Mouse (Mus musculus): ENCODE results near the gene S100a8. TPM values are rescaled to one million over a fixed set of nuclear protein-coding genes. Genes with fewer than 3 reads are reported as not detected.
A peak's percentile ranks its signal among the peaks of the same experiment; 100 is the strongest.

S100a8 gene
- polyA plus RNA-seq, 1 experiment from 2014 or later, result 3.7 TPM

- ATAC-seq (ENCODE audit: insufficient number of reproducible peaks, low FRiP score, low TSS enrichment, low read depth) (no peak), DNase-seq (ENCODE audit: low spot score) (no peak)
- H3K27me3 ChIP-seq (ENCODE audit: control insufficient read depth, insufficient read depth, low read length), result no peaks in the 10 kb centered on the region
- H3K27ac ChIP-seq (replicated peaks; ENCODE audit: low read depth, low read length), result no peak overlapping the region
- 84% methylated on average over 2 of the region's 2 CpGs for WGBS
- H3K9me3 ChIP-seq (ENCODE audit: control insufficient read depth, low read length), result no peaks in the 10 kb centered on the region
- H3K36me3 ChIP-seq (ENCODE audit: control insufficient read depth, insufficient read depth, low read length), result no peaks in the 10 kb centered on the region
- no peak overlapping the region for H3K9ac ChIP-seq (ENCODE audit: low read length)
- no peak overlapping the region for H3K4me3 ChIP-seq (ENCODE audit: low read depth, low read length)
- H3K4me1 ChIP-seq (ENCODE audit: control insufficient read depth, insufficient read depth, low read length), result no peaks in the 10 kb centered on the region
- no peak overlapping the region for H3K4me2 ChIP-seq (ENCODE audit: low read depth, severe bottlenecking)
Observed at GRCm38 (mm10) chr3:90631984-90632383, 36.8 kb upstream of the S100a8 start.

- Histone ChIP-seq H3K36me3 (ENCODE audit: control insufficient read depth, insufficient read depth, low read length) (no peaks in the 10 kb centered on the region), H3K4me2 (ENCODE audit: low read depth, severe bottlenecking) (no peak overlapping the region), H3K4me3 (ENCODE audit: low read depth, low read length) (no peak overlapping the region), H3K9ac (ENCODE audit: low read length) (no peak overlapping the region), H3K4me1 (ENCODE audit: control insufficient read depth, insufficient read depth, low read length) (no peaks in the 10 kb centered on the region), H3K27ac (replicated peaks; ENCODE audit: low read depth, low read length) (no peak overlapping the region), H3K27me3 (ENCODE audit: control insufficient read depth, insufficient read depth, low read length) (no peaks in the 10 kb centered on the region), H3K9me3 (ENCODE audit: control insufficient read depth, low read length) (no peaks in the 10 kb centered on the region)
- WGBS, result 63% methylated on average over 1 of the region's 1 CpGs
- no peak for DNase-seq (ENCODE audit: low spot score)
- no peak for ATAC-seq (ENCODE audit: insufficient number of reproducible peaks, low FRiP score, low TSS enrichment, low read depth)
Observed at GRCm38 (mm10) chr3:90638511-90639275, 30.1 kb upstream of the S100a8 start.

GRCm38 (mm10) chr3:90639511-90640154 lies 29.1 kb upstream of the S100a8 start:
- Histone ChIP-seq H3K4me2 (ENCODE audit: low read depth, severe bottlenecking) (no peak overlapping the region), H3K9ac (ENCODE audit: low read length) (no peak overlapping the region), H3K9me3 (ENCODE audit: control insufficient read depth, low read length) (no peaks in the 10 kb centered on the region), H3K27ac (replicated peaks; ENCODE audit: low read depth, low read length) (no peak overlapping the region), H3K36me3 (ENCODE audit: control insufficient read depth, insufficient read depth, low read length) (no peaks in the 10 kb centered on the region), H3K27me3 (ENCODE audit: control insufficient read depth, insufficient read depth, low read length) (no peaks in the 10 kb centered on the region), H3K4me3 (ENCODE audit: low read depth, low read length) (no peak overlapping the region), H3K4me1 (ENCODE audit: control insufficient read depth, insufficient read depth, low read length) (no peaks in the 10 kb centered on the region)
- DNase-seq (ENCODE audit: low spot score) (peak; percentile 61), ATAC-seq (ENCODE audit: insufficient number of reproducible peaks, low FRiP score, low TSS enrichment, low read depth) (no peak)
- 48% methylated on average over 7 of the region's 7 CpGs for WGBS

- Histone ChIP-seq H3K4me2 (ENCODE audit: low read depth, severe bottlenecking) (no peak overlapping the region), H3K4me3 (ENCODE audit: low read depth, low read length) (no peak overlapping the region), H3K36me3 (ENCODE audit: control insufficient read depth, insufficient read depth, low read length) (no peaks in the 10 kb centered on the region), H3K27me3 (ENCODE audit: control insufficient read depth, insufficient read depth, low read length) (no peaks in the 10 kb centered on the region), H3K9me3 (ENCODE audit: control insufficient read depth, low read length) (no peaks in the 10 kb centered on the region), H3K27ac (replicated peaks; ENCODE audit: low read depth, low read length) (no peak overlapping the region), H3K9ac (ENCODE audit: low read length) (no peak overlapping the region), H3K4me1 (ENCODE audit: control insufficient read depth, insufficient read depth, low read length) (no peaks in the 10 kb centered on the region)
- ATAC-seq (ENCODE audit: insufficient number of reproducible peaks, low FRiP score, low TSS enrichment, low read depth), result no peak
- WGBS, result 85% methylated on average over 7 of the region's 7 CpGs
- DNase-seq (ENCODE audit: low spot score), result no peak
Observed at GRCm38 (mm10) chr3:90640981-90641380, 27.8 kb upstream of the S100a8 start.

GRCm38 (mm10) chr3:90644220-90644619 lies 24.6 kb upstream of the S100a8 start:
- 51% methylated on average over 3 of the region's 3 CpGs for WGBS
- Histone ChIP-seq H3K4me2 (ENCODE audit: low read depth, severe bottlenecking) (no peak overlapping the region), H3K4me3 (ENCODE audit: low read depth, low read length) (no peak overlapping the region), H3K9me3 (ENCODE audit: control insufficient read depth, low read length) (no peaks in the 10 kb centered on the region), H3K36me3 (ENCODE audit: control insufficient read depth, insufficient read depth, low read length) (no peaks in the 10 kb centered on the region), H3K27ac (replicated peaks; ENCODE audit: low read depth, low read length) (no peak overlapping the region), H3K27me3 (ENCODE audit: control insufficient read depth, insufficient read depth, low read length) (no peaks in the 10 kb centered on the region), H3K9ac (ENCODE audit: low read length) (no peak overlapping the region), H3K4me1 (ENCODE audit: control insufficient read depth, insufficient read depth, low read length) (no peaks in the 10 kb centered on the region)
- ATAC-seq (ENCODE audit: insufficient number of reproducible peaks, low FRiP score, low TSS enrichment, low read depth) (no peak), DNase-seq (ENCODE audit: low spot score) (peak; percentile 60)

GRCm38 (mm10) chr3:90647291-90647690 lies 21.5 kb upstream of the S100a8 start:
- no peak overlapping the region for H3K27ac ChIP-seq (replicated peaks; ENCODE audit: low read depth, low read length)
- ATAC-seq (ENCODE audit: insufficient number of reproducible peaks, low FRiP score, low TSS enrichment, low read depth), result no peak

GRCm38 (mm10) chr3:90648981-90649380 lies 19.8 kb upstream of the S100a8 start:
- Histone ChIP-seq H3K9me3 (ENCODE audit: control insufficient read depth, low read length) (no peaks in the 10 kb centered on the region), H3K9ac (ENCODE audit: low read length) (no peak overlapping the region), H3K4me2 (ENCODE audit: low read depth, severe bottlenecking) (no peak overlapping the region), H3K36me3 (ENCODE audit: control insufficient read depth, insufficient read depth, low read length) (no peaks in the 10 kb centered on the region), H3K27ac (replicated peaks; ENCODE audit: low read depth, low read length) (no peak overlapping the region), H3K27me3 (ENCODE audit: control insufficient read depth, insufficient read depth, low read length) (no peaks in the 10 kb centered on the region), H3K4me3 (ENCODE audit: low read depth, low read length) (no peak overlapping the region), H3K4me1 (ENCODE audit: control insufficient read depth, insufficient read depth, low read length) (no peaks in the 10 kb centered on the region)
- DNase-seq (ENCODE audit: low spot score), result no peak
- ATAC-seq (ENCODE audit: insufficient number of reproducible peaks, low FRiP score, low TSS enrichment, low read depth), result no peak

More at GRCm38 (mm10) chr3:90647291-90647690, 21.5 kb upstream of the S100a8 start:
- Histone ChIP-seq H3K9ac (ENCODE audit: low read length) (no peak overlapping the region), H3K4me3 (ENCODE audit: low read depth, low read length) (no peak overlapping the region), H3K27me3 (ENCODE audit: control insufficient read depth, insufficient read depth, low read length) (no peaks in the 10 kb centered on the region), H3K9me3 (ENCODE audit: control insufficient read depth, low read length) (no peaks in the 10 kb centered on the region), H3K36me3 (ENCODE audit: control insufficient read depth, insufficient read depth, low read length) (no peaks in the 10 kb centered on the region), H3K4me2 (ENCODE audit: low read depth, severe bottlenecking) (no peak overlapping the region), H3K4me1 (ENCODE audit: control insufficient read depth, insufficient read depth, low read length) (no peaks in the 10 kb centered on the region)
- WGBS, result 88% methylated on average over 1 of the region's 1 CpGs
- DNase-seq (ENCODE audit: low spot score), result no peak

- H3K4me3 ChIP-seq (ENCODE audit: low read depth, low read length), result no peak overlapping the region
- H3K9ac ChIP-seq (ENCODE audit: low read length), result no peak overlapping the region
- 92% methylated on average over 2 of the region's 2 CpGs for WGBS
- no peaks in the 10 kb centered on the region for H3K9me3 ChIP-seq (ENCODE audit: control insufficient read depth, low read length)
- no peak overlapping the region for H3K27ac ChIP-seq (replicated peaks; ENCODE audit: low read depth, low read length)
- DNase-seq (ENCODE audit: low spot score) (no peak), ATAC-seq (ENCODE audit: insufficient number of reproducible peaks, low FRiP score, low TSS enrichment, low read depth) (no peak)
- no peaks in the 10 kb centered on the region for H3K4me1 ChIP-seq (ENCODE audit: control insufficient read depth, insufficient read depth, low read length)
- H3K4me2 ChIP-seq (ENCODE audit: low read depth, severe bottlenecking), result no peak overlapping the region
- no peaks in the 10 kb centered on the region for H3K36me3 ChIP-seq (ENCODE audit: control insufficient read depth, insufficient read depth, low read length)
- H3K27me3 ChIP-seq (ENCODE audit: control insufficient read depth, insufficient read depth, low read length), result no peaks in the 10 kb centered on the region
Observed at GRCm38 (mm10) chr3:90649832-90650231, 18.9 kb upstream of the S100a8 start.
